Mouse (Mus musculus) ES-Bruce4 (cell line): ENCODE results near the gene D8Ertd738e.

Experiments
- CTCF ChIP-seq: IDR thresholded peaks from one replicate; pipeline ENCODE4 v1.8.1; 2011; ENCODE audit warnings: low read depth, low read length
- POLR2A ChIP-seq: IDR thresholded peaks from one replicate; pipeline ENCODE4 v1.8.1; 2011; ENCODE audit warnings: low read length; ENCODE audit not compliant: insufficient read depth

- no peak for TF ChIP-seq POLR2A
- TF ChIP-seq CTCF, result no peak
Measured at GRCm38 (mm10) chr8:84202938-84203917, 46.3 kb downstream of the D8Ertd738e start.
